Mouse (Mus musculus) gastrocnemius, postnatal 10 days (tissue): ENCODE results near the gene Tgds. TPM values are rescaled to one million over a fixed set of nuclear protein-coding genes. Genes with fewer than 3 reads are reported as not detected.
"Not testable (repeated sequence)": the region's sequence is repeated elsewhere in the genome, so short reads cannot be mapped to it uniquely, and the experiment has no call there.

Source experiments
- DNase-seq: peaks from one replicate; pipeline ENCODE4 v3.0.0; 2021; ENCODE audit warnings: mixed read lengths
- long read RNA-seq, 2 experiments: library from polyadenylated mRNA; stranded (forward); transcript quantifications; one replicate each; pipeline ENCODE4 v2.0.0; 2021
- total RNA-seq, 2 experiments: library from RNA; stranded (reverse); gene quantifications; 2 replicates each; pipeline ENCODE4 v1.2.3; 2021

Tgds gene
- total RNA-seq: 10 to 100 TPM in 1 of 2 experiments, 1 to 10 TPM in 1; 9.7 to 12.6 TPM
- long read RNA-seq, experiment 1, transcript Tgds-201 (12 exons, 1,682 nt): major isoform, 11 of 15 reads
- long read RNA-seq, experiment 1, partial matches to known transcripts: 0 of 15 reads
- long read RNA-seq, experiment 1, other reads (novel, unspliced or antisense): 4 of 15 reads
- long read RNA-seq, experiment 2, transcript Tgds-201 (12 exons, 1,682 nt): major isoform, 7 of 14 reads
- long read RNA-seq, experiment 2, partial matches to known transcripts: 0 of 14 reads
- long read RNA-seq, experiment 2, other reads (novel, unspliced or antisense): 6 of 14 reads

DNA sequence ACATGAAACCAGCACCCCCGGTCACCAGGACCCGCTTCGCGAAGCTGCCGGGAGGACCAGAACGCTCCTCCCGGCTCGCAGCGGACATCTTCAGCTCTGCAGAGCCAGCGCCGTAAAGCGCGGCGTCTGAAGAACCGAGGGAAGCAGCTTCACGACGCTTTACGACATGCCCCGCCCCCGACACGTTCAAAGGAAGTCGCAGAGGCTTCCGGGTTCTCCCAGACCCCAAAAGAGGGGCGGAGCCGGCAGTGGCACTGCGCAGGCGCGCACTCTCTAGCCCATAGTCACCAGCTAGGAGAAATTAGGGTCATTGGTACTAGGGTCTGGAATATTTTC, at the start of gene Tgds:
Gene Tgds (minus strand): TSS at position 114 of the 336 bp plus-strand sequence.
- peak; percentile 97 for DNase-seq

DNA sequence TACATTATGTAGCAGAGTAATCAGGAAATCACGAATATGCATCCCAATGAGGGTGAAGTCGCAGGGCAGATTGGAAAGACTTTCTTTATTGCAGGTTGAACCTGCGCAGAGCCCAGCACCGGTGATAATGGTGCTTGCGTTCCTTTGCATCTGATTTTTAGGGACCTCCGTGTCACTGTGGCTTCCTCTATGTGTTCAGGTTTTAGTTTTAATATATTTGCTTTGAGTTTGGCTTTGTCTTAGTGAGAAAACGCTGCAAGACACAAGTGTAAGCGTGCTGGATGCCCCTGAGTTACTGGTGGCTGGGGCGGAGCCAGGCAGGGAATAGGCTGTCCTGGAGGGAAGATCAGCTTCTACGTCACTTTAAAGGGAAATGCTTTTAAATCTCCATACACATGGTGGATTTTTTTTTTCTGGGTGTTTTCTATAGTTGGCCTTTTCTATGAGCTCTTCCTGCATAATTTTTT, 48.2 kb upstream of the Tgds start:
- peak; percentile 31 for DNase-seq

DNA sequence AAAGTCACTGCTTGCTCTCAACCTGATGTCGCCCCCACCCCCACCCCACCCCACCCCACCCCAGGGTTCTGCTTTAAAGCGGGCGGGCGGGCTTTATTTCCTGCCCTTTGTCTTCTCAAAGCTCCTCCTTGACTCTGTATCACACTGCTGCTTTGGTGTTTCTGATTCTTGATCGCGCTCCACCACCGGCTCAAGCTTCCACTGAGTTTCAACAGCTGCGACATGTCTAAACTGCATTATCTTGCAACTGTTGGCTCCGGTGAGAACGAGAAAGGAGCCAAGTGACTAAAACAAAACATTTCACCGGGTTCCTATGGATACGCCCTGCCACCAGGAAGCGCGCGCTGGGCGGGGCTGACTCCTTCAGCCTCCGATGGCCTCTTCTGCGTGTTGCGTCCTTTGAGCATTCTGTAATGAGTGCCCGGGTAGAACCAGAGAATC, 47.6 kb upstream of the Tgds start:
- DNase-seq: peak; percentile 40

DNA sequence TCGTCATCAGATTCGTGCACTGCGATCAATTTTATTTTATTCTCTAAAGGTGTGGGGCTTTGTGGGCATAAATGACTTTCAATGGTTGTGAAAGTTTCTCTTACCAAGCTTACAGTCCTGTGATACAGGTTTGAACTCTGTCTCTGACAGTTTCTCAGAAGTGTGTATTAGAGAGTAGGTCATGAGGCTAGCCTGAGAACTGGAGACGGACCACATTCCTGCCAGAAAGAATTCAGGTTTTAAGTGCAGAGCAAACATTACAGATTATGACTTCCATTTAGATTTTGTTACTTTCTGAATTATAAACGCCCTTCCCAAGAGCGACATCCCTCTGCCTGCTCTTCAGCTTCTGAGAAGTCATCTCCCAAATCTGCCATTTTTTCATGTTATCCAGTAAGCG, 47.1 kb upstream of the Tgds start:
- no peak for DNase-seq

DNA sequence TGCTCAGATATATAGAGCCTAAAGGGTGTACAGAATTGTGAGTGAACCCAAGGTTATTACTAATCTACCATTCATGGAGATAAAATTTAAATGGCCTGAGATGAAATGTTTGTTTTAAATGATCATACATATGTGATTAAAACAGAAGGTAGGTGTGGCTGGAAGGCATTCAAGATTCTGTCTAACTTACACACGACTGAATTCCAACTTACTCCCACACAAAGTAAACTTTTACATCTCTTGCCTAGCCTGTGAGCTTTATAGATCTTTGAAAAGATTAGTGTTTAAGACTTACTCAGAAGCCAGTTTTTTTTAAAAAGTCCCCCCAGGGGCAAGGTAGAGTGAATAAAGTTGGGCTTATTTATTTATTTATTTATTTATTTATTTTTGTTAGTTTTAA, 46.7 kb upstream of the Tgds start:
- no peak for DNase-seq

DNA sequence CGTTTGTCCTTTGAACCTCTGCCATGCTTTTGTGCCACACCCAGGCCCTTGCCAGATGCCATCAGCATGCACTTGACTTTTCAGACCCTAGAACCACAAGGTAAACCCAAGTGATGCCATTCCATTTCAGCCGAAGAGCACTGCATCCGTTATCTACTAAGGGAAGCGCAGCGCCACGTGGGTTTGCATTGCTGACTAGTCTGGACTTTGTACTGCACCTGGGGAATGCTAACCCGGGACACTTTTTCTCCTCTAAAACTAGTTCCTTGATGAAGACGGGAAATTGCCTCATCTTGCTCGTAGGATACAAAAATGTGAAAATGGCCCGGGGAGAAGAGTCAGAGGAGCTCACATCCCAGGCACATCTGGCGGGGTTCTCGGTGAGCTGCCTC, 43.1 kb upstream of the Tgds start:
- DNase-seq: no peak

DNA sequence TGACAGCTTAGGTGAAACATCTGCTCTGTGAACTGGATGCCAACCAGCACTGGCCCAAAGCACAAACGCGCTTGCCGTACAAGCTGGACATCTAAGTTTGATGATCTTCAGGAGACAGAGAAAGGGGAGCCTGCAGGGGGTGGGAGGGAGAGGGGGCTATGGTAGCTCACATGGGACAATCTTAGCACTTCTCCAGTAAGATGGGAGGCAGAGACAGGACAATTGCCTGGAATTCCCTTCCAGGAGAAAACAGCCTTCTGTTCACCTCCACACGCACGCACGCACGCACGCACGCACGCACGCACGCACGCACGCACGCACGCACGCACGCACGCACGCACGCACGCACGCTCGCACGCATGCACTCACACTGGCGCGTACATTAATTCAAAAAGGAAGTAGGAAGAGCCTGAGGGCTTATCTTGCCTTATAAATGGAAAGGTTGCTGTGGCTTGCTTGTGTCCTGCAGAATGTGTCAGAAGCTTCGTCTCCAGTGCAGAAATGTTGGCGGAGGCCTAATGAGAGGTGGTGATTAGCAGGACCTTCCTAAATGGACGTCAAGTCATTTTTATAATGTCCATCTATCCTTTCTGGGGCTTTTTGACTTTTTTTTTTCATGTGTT, 42.6 kb upstream of the Tgds start:
- no peak for DNase-seq

DNA sequence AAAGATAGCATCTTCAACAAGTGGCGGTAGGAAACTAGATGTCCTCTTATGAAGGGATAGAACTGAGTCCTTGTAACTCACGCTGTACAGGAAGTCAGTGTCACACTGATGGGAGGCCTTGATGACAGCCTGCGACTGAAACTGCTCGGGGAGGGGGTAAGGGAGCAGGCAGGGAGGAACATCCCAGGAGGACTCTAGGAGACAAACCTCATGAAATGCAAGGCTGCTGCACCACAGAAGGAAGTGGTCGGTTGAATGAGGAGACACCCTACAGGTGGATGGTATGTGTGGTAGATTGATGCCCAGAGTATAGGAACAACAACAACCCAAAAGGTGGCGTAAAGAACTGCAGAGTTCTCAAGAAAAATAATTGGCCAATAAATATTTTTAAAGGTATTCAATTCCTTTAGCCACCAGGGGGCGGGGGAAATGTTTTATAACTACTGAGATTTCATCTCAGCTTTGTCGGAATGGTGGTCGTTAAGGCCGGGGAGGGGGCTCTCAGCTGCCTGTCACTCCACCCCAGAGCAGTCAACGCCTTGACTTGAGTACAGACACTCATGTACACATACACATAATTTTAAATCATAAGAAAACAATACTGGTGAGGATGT, 41.1 kb upstream of the Tgds start:
- no peak for DNase-seq

DNA sequence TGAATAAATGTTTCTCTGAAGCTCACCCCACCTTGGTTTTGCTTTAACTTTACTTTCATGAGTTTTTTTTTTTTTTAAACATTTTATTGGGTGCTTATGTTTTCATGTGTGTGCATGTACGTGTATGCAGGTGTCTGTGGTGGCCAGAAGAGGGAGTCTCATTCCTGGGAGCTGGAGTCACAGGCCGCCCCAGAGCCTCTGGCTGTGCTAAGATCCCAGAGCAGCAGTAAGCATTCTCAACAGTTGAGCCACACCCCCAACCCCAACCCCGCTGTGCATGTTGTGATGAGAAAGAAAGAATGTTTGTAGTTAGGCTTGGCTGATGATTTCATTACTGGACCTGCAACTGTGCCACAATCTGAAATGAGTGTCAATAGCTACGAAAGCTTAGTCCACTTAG, 36.2 kb upstream of the Tgds start:
- no peak for DNase-seq

DNA sequence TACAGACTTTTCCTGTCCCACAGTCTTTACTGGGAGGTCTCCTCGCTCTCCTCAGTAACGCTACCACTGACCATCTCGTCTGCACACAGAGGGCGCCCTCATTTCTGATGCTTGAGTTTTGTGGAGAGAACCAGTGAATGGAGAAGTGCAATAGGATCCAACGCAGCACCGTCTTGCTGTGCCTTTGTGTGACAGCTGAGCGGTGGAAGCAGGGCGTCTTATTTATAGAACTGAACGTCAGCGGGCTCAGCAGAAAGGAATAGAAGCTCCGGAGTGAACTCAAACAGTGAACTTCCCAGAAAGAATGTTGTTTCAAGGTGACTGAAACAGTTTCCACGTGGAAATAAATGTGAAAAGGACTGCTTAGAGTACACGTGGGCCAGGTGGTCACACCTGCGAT, 30.1 kb upstream of the Tgds start:
- DNase-seq: no peak

DNA sequence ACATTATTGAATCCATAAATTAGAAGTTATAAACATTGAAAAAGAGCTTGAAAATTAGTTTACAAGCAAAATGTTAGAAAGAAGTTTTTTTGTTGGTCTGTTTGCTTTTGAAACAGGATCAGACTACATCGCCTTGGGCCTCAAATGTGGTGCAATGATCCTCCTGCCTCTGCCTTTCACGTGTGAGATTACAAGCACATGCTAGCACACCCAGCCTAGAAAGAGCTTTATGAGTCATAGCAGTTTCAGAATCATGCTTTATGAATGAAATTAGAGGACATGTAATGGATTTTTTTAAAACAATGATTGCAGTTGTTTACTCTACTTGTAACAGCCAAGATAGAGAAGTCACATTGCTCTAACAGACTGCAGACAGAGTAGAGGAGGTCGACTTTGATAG, 29.2 kb upstream of the Tgds start:
- DNase-seq: no peak

DNA sequence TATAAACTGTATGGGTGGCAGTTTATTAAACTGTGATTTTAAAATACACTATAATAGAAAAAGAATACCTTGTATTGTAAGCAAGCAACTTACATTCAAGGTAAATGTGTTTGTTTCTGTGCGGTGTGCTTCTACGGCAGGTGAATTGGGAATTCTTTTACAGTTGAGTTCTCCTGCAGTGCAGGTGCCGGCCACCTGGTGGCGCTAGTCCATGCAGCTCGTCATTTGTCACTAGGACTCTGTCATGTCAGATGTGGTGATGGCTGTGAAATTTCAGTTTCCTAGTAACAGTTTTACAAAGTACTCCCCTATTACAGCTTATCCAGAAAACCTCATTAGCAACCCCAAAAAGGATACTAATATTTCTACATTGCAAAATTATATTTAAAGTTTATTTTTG, 24.6 kb upstream of the Tgds start:
- DNase-seq: peak; percentile 59

DNA sequence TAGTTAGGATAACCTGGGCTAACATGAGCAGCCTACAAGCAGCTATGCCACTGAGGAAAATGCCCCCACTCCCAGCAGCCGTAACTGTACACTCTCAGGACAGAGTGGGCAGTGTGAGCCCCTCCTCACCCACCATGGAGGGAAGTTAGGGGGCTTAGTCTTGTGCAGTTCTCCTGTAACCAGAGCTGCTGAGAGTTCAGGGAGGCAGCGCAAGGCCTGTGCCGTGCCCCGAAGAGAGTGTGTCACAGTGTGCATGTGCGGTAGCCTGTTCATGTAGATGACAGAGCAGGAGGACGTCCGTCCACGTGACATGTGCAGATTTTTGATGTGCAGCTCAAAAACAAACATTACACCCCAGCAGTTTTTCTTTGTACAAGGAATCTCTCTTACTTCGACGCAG, 24.2 kb upstream of the Tgds start:
- DNase-seq: no peak

DNA sequence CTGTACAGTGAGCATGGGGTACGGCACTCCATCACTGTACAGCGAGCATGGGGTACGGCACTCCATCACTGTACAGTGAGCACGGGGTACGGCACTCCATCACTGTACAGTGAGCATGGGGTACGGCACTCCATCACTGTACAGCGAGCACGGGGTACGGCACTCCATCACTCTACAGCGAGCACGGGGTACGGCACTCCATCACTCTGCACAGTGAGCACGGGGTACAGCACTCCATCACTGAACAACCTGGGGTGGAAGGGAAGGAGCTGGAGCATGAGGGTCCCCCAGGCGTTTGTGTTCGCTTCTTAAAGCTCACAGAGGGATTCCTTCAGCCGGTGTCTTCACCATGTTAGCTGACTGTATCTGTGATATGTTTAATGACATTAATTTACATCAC, 23.5 kb upstream of the Tgds start:
- DNase-seq: not testable (repeated sequence)

DNA sequence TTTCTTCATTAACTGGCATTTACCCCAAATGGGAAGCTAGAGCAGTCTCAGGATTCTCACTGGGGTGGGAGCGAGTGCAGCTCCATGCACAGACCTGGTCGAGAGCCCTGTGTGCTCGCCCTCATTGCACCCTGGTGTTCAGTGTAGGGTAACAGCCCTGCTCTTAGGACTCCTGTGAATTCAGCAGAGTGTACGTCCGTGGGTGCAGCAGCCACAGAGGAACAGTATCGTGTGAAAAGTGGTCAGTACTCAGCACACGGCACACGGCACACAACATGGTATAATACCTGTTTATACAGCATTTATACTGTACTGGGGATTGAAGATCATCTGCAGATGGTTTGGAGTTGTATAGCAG, 19.7 kb upstream of the Tgds start:
- DNase-seq: no peak

DNA sequence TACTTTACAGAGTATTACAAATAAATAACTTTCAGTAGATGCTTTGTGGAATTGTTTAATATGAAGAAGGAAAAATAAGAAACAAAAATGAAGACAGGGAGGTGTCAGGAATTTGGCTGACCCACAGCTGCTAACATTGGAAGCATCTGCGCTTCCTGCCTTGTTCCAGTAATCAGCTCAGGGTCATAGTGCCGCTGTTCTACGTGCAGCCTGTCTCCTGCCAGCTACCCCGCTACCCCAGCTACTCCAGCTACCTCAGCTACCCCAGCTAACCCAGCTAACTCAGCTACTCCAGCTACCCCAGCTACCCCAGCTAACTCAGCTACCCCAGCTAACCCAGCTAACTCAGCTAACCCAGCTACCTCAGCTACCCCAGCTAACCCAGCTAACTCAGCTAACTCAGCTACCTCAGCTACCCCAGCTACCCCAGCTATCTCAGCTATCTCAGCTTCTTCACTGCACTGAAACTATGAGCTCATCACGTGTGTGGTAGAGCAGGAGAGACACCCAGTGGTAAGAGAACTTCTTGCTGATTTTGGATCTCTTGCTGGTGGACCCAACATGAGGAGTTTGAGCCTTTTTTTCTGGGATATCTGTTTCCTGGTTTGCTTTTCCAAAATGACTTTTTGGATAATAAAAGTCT, 19.2 kb upstream of the Tgds start:
- DNase-seq: no peak

DNA sequence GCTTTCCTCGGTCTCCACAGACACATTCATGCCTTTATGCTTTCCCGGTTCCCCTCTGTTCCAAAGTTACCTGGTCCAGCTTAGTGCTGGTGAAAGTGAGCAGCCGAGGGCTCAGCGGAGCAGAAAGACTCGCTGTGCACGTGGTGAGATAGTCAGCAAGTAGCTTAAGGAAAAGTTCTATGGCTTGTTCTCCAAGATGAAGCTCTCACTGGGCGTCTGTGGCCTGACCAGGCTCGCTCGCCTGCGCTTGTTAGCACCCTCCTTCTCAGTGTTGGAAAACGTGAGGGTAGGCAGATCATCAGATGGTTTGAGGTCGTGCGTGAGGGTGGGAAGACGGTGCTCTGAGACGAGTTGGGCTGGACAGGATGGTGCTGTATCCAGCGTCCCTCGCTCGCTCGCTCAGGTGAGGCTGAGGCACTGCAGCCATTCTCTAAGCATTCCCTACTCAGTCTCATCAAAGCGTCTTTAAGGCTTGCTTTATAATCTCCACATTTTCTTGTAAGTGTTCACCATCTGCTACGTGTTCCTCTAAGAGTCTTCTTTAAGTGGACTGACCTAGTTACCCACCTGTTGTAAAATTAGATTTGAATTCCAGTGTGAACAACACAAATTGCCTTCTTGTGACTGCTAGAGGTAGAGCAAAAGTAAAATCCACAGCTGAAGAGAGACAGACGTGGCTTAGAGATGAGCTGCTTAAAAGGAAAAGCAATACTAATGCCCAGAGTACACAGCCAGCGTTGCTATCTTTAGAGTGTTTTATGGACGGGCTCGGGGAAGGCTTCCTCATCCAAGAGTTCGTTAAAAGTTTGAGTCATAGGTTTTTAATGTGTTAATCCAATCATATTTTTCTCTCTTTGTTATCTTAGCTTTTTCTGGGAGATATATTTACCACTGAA, 18.3 kb upstream of the Tgds start:
- DNase-seq: no peak

DNA sequence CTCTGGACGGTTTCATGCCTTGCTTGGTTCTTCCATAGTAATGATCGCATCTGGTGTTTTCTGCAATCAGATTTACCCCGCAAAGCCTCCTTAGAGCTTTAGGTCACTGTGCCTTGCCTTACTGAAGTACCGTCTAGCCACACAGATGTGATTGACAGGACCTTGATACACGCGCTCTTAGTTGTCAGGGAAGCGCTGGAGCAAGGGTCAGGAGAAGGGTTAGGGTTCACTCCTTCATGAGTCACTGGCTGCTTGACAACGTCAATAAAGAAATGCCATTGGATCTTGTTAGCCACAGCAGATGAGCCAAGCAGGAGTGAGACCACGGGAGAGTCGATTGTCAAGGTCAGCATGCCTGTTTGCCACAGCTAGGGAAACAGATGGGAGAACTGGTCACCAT, 16.0 kb upstream of the Tgds start:
- no peak for DNase-seq

DNA sequence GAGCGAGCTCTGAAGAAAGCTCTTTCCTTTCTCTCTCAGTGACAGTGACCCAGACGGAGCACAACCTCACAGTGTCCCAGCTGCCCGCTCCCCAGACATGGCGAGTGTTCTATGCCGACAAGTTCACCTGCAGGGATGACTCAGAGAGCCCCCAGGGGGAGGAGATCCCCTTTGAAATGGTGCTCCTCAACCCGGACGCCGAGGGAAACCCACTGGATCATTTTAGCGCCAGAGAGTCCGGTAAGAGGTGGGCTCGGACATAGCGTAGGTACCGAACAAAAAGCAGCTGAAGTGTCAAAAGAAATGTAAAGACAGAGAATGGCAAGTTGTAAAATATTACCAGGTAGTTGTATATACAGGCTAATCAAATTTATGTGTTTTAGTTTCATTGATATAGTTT, 15.5 kb upstream of the Tgds start:
- no peak for DNase-seq

DNA sequence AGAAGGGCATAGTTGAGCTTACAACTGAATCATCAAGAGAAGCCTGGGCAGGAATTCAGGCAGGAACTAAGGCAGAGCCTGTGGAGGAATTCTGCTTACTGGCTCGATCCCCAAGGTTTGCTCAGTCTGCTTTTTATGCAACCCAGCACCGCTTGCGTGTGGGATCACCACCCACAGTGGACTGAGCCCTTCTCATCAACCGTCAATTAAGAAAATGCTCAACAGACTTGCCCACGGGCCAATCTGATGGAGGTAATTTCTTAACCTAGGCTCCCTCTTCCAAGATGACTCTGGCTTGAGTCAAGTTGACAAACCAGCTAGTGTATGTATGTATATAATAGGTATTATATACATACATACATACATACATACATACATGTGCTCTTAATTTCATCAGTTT, 9.7 kb upstream of the Tgds start:
- no peak for DNase-seq

DNA sequence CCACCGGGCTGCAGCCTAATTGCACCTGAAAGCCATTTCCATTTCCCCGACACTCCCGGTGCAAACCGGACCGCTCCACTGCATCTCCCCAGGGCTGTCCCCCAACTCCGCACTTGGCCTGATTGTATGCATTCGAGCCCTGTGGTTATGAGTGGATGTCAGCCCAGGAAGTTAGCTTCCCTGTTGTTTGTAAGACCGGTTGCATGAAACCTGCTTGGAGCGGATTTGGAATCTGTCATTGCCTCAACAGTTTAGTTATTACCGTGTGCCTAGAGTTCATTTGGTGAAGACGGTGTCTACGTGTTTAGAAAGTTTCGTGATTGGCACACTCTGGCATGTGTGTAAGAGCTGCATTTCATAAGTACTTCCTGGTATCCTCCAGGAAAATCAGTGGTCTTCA, 4.9 kb upstream of the Tgds start:
- DNase-seq: no peak

DNA sequence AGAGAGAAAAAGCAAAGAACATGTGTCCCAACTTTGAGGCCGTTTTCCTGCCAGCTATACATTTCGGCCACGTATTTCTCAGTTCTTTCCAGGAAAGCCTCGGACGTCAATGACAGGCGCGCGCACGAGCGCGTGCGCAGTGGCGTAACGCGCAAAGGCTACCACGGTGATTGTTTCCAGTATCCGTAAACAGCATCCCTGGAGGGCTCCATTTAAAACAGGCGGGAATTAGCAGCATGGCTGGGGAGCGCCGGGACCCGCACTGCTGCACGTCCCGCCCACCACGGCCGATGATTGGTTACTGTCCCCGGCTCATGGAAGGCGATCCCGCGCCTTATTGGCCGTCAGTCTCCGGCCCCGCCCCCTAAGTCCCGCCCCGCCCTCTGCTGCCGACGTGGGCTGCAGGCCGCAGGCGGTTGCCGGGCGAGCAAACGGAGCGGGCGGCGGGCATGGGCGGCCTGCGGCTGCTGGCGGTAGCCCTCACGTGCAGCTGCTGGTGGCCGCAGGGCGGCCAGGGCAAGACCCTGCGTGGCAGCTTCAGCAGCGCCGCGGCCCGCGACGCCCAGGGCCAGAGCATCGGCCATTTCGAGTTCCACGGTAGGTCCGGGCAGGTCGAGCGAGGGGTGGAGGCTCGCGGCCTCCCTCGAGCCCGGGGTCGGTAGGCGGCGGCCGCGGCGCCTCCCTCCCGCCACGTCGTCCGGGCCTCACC, 4.3 kb upstream of the Tgds start, which contains the start of gene Gpr180:
Gene Gpr180 (plus strand): TSS at position 415 of the 709 bp plus-strand sequence.
- DNase-seq: peak; percentile 98
